Mouse (Mus musculus) left cerebral cortex, postnatal 10 days (tissue): ENCODE measurements around the gene Aldh1a2. TPM values are rescaled to one million over a fixed set of nuclear protein-coding genes. Genes with fewer than 3 reads are reported as not detected.

Source experiments
- DNase-seq, 2 experiments: peaks; one replicate each; pipeline ENCODE4 v3.0.0; 2021 to 2022; ENCODE audit warnings: low spot score in 2 of 2, mixed read lengths in 1 of 2; ENCODE audit errors: extremely low spot score in 1 of 2
- intact Hi-C: fragments of 180-260 bp; cut with DNase I; formaldehyde crosslinking; loops from one replicate; pipeline ENCODE4 v1.15.1; 2025
- total RNA-seq, 2 experiments: library from RNA; stranded (reverse); gene quantifications; 2 replicates each; pipeline ENCODE4 v1.2.3; 2021

Aldh1a2 gene
- total RNA-seq, 2 experiments from 2014 or later, result 6.1 to 8.8 TPM

DNA sequence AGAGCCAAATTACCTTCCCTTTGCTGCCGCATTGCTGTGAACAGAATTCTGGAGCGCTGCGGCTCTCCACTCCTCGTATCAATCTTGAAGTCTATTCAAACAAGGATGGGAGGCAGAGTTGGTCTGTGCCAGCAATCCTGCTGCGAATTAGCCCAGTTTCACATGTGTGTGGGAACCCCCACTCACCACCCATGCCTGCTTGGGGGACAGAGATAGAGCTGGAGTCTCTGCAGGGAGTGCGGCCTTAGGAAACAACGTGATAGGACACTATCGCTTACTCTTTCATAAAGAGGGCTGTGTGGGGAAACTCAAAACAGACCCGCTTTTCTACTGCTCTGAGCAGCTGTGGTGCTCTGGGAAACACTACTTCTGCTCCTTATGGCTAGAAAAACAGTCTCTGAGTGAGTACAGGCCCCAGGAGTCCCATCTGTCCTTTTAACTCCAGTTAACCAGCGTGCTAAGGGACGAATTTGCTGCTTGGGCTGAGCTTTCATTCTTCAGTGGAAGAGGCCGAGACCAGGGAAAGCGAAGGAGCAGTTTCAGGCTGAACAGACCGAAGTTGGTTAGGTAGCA is 60.6 kb downstream of the Aldh1a2 start:
- DNase-seq, result peak; percentile 9 to 78
- intact Hi-C loops, result no loop called here

DNA sequence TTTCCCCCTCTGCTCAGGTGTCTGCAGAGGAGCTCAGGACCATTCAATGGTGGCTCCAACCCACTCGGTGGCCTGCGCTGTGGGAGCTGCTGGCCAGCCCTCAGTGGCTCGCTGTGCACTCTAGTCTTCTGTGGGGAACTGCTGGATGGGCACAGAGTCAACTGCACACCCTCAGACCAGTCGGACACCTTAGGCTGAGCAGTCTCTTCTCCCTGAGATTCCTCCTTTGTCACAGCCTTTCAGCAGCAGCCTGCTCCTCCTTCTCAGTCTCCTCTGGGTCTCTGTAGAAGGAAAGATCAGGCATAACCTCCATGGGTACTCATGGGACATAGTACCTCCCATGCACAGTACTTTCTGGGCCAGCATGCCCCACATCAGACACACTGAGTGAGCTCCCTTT is 63.2 kb downstream of the Aldh1a2 start:
- no peak for DNase-seq
- intact Hi-C loops, result no loop called here

DNA sequence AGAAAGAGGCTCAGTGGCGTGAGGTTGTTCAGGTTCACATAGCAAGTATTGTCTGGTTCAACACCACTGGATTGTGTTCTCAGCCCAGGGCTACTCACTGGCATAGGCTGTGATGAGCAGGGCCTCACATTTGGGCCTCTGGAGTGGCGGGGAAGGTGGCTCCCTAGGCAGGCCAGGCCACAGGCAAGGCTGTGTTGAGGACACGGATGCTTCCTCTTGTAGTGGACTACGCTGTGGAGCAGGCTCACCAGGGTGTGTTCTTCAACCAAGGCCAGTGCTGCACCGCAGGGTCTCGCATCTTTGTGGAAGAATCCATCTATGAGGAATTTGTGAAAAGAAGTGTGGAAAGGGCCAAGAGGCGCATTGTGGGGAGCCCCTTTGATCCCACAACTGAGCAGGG is 67.6 kb downstream of the Aldh1a2 start:
- intact Hi-C loops, result no loop called here
- no peak for DNase-seq

DNA sequence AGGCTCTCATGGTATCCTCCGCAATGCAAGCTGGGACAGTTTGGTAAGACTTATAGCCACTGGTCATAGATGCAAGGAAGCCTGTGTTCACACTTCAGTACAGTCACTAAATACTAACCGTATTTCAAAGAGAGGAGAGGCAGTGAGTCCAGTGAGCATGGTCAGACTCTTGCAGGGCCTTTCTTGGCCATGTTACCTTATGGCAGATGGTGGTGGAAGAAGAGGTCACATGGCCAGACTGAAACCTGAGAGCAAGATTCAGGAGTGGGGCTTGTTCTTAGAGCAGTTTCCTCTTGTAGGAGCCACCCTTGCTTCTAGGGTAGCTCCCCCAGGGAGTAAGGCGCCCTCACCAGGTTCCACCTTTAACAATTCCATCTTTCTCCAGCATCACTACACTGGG is 69.6 kb downstream of the Aldh1a2 start:
- intact Hi-C loops, result no loop called here
- DNase-seq, result no peak

DNA sequence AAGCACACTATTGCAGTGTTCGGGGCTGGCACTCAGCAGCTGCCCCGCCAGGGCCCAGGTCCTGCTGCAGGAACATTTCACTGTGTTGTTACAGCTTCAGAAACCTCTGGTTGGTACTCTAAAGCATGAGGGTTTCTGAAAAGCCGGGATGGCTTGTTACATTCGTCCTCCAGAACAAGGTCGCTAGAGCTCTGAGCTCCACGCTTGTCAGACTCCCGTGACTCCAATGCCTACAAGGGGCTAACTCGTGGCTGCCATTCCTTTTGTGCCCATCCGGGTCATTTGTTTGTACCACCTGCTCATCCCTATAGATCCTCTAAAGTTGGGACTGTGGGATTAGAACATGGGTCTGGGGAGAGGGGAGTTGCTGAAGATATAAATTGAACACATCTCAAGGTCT is 70.8 kb downstream of the Aldh1a2 start:
- DNase-seq, result no peak
- intact Hi-C loops, result no loop called here

DNA sequence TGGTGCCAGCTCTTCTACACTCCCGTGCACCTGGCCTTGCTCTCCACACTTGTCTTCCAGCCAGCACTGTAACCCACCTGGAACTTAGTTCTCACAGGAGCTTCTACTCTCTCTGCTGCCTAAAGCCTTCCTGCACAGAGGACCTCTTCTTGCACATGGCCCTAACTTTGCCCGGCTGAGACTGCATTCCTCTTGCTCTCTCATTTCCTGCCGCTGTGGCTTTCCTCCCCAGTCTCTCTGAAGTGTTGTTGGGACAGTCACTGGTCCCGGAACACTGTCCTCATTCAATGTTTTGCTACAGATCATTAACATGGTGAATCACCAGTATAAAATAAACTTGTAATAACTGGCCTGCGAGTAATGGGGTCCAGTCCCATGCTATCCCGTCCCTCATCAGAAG is 73.1 kb downstream of the Aldh1a2 start:
- no peak for DNase-seq
- intact Hi-C loops, result no loop called here

DNA sequence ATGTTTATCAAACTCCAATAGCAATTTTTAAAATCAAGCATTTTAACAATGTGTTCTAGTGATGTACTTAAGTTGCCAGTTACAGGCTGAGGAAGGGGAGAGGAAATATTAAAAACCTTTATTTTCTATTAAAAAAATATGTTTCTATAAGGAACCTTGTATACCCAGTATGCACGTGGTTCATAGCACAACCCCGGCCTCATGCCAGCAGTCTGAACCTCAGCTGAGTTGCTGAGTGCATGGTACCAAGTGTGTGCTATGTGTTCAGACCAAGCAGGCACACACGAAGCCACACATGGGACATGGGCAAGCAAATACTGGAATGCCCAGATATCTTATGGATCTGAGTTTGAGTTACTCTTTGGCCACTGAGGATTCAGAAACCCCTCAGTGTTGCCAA is 74.2 kb downstream of the Aldh1a2 start:
- no peak for DNase-seq
- intact Hi-C loops, result no loop called here

DNA sequence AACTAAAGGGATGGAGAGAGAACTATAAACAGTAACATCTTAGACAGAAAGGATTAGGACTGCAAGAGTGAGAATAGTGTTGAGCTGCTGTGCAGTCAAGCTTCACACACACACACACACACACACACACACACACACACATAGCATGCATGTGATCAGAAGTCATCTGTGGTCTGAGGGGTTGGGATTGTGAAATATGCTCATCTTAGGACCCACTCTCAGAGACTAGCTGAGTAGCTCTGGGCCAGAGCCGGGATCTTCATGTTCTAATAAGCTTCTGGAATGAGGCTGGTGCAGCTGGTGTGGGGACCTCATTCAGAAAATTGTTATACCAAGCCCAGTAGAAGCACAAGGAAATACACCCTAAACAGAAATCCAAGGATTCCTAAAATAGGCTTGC is 75.1 kb downstream of the Aldh1a2 start:
- intact Hi-C loops, result no loop called here
- no peak for DNase-seq

DNA sequence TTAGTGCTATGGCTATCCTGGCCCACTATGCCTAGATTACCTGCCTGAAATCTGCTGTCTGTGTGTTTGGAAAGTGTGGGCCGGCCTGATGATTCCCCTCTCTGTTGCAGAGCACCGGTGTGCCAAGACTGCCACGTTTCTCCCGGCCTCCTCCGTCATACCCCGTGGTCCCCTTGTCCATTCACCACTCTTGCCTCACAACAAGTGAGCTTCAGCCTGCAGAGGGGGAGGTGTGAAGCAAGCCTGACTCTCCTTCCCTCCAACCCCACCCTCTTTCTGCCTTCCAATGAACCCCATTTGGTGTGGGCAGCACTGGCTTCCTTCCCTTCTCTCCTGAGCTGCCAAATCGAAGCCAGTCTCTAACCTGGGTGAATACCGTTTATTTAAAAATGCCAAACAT is 79.9 kb downstream of the Aldh1a2 start:
- no peak for DNase-seq
- intact Hi-C loops, result no loop called here

DNA sequence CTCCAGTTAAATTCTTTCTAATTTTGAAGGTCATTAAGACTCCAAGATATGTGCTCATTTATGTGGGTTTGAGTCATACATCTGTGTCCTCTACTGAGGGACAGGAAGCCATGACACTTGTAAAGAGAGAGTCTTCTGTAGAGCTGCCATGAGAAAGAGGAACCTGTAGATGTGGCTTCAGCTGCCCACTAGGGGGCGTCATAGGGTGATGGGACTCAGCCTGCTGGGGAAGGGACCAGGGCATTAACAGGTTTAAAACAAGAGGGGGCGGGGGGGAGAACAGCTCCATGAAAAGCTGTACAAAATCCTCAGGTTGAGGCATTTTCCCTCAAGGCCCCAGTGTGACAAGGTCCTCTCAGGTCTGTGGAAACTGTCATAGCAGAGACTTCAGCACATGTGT is 88.0 kb downstream of the Aldh1a2 start:
- intact Hi-C loops, result no loop called here

DNA sequence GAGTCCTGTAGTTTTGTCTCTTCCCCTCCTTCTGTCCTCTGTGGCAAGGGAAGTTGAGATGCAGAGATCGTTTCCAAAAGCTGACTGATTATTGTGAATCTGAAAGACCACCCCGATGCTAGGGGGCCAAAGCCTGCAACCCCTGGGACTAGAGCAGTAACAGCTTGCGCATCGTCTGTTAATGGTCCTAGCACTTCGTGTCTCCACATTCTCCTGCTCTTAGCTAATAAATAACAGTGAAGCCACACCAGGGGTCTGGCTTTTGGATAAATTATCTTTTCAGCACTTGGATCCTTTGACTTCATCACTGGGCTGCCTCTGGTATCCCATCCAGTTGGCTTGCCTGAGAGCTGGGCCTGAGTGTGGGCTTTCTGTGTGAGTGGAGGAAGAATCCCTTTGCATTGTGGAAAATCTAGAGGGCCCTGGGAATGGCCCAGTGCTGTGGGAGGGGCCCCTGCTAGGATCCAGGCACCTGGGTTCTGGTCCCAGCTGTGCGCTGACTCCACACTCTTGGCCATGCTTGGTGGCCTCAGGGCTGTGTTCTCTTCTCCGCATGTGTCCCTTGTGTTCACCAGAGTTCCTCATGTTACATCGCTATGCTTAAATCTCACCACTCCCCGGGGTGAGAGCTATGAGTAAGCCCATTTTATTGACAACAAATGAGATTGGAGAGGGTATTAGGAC is 91.7 kb downstream of the Aldh1a2 start:
- intact Hi-C loops, result no loop called here

More for the DNA sequence above, 88.0 kb downstream of the Aldh1a2 start:
- no peak for DNase-seq

DNA sequence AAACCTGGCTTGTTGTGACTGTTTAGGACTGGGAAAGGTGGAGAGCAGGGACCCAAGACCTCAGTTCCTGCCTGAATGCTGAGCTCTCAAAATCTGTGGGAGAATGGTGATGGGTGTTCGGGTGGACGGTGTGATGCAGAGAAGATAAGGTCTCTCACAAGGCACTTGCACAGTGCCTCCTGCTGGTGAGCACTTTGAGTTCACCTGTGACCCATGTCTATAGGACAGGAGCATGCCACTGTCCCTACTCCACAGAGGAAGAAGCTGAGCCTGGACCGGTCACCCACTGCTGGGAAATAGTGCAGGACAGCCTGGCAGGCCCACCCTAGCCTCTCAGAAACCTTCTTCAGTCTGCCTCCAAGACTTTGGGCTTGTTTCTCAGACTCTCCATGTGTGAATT is 100.4 kb downstream of the Aldh1a2 start:
- no peak for DNase-seq
- intact Hi-C loops, result no loop called here

More for the DNA sequence above, 91.7 kb downstream of the Aldh1a2 start:
- no peak for DNase-seq

DNA sequence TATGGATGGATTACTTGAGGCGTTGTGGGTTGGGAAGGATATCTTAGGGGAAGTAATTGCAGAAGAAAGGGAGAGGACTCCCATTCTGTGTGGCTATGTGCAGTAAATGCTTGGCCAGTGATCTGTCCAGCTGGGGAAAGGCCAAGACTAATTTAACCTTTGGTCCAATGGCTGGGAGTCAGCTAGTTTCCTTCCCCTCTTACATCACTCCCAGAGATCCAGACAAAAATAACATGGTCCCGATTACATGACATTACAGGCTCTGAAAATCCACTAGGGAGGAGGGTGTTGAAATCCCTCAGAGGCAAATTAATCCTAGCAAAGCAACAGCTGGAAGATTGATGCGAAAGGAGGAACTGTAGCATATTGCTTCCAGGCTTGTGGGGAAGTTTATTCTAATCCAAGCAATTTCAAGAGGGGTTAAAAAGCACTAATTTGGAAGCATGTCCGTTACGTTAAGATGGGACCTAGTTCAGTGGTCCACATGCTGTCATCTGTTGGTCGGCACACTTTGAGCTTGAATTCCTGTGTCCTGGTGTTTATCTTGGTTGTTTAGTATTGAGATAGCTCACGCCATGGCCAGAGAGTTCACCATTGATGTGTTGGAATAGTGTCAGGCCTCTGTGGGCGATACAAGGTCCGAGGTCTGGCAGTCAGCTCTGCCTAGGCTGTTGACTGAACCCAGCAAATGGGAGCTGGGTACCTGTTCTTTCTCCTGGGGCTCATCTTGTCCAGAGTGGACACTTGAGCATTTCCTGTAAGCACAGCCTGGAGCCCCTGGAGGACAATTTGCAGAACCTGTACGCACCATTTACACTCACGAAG is 101.7 kb downstream of the Aldh1a2 start:
- no peak for DNase-seq
- intact Hi-C loops, result no loop called here

DNA sequence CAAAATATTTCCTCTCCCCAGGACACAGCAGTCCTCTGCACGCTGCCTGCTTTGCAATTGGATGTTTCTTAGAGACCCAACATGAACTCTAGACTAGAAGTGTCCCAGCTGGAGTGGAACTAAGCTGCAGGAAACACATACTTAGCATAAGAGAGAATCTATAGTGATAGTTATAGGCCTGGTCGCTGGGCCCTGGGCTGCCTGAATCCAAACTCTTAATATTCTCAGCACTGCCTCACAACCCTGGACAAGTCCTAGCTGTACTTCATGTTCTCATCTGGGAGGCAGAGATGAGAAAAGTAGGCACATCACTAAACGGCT is 102.3 kb downstream of the Aldh1a2 start:
- intact Hi-C loops, result no loop called here
- no peak for DNase-seq

DNA sequence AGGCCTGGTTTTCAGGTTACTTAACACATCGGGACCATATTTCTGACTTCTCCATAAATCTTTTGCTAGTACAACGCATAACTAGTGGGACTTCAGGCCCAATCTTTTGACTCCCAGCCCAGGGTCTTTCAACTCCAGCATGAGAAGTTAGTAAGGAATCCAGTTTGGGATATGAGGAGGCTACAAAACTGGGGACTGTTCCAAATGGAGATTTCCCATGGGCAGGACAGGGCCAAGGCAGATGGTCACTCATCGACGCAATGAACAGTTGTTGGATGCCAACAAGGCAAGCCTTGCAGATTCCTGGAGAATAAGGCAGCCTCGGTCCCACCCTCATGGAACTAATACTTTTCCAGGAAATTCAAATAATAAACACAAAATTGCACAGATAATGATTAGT is 104.2 kb downstream of the Aldh1a2 start:
- DNase-seq, result no peak

DNA sequence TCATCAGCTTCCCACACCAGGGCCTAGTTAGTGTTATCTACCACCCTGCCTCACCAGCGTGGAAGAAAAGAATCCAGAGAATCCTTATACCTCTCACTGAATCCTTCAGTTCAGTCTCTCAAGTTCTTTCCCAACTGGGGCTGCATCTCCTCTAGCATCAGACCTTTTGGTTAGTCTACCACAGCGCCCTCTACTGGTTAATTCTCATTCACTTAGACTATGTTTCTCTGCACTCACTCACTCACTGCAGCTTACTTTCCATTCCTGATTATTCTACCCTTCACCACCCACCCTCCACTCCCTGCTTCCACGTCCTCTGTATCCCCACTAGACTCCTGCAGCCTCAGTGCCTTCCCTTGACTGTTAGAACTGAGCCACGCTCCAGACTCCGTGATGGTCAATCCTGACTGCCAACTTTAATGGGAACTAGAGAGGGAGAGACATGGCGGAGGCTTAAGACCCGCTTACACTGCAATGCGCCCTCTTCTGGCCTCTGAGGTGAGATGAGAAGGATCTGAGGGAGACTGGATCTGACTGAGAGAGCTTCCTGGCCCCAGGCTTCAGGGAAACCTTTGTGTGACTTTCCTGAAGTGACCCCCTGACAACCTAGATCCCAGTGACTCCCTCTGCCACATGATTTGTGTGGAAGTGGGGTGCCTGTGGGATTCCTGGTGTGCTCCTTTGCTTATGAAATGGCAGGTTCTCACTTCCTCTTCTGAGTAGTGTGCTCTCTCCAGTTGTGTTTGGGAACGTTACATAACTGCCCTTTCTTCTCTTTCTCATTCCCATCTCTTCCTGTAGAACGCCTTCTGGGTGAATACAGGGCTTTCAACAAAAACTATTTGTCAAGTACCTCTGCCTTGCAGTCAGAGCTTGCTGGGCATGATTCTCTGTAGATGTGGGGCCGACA is 104.9 kb downstream of the Aldh1a2 start:
- intact Hi-C loops, result no loop called here
- no peak for DNase-seq

More for the DNA sequence above, 104.2 kb downstream of the Aldh1a2 start:
- intact Hi-C loops, result no loop called here

DNA sequence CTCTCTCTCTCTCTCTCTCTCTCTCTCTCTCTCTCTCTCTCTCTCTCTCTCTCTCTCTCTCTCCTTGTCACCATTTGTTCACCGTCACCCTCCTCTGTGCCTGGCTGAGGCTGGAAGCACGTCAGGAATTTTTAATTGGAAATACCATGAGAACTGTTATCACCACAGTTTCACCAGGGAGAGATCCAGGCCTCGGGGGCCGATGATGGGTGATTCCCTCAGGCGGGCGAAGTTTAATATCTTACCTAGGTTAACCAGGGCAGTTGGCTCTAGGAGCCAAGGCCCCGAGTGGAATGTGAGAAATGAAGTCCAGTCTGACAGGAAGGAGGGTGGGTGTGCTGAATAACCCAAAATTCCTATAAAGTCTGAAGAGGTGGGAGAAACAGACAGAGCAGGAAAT is 105.8 kb downstream of the Aldh1a2 start:
- intact Hi-C loops, result no loop called here
- no peak for DNase-seq

DNA sequence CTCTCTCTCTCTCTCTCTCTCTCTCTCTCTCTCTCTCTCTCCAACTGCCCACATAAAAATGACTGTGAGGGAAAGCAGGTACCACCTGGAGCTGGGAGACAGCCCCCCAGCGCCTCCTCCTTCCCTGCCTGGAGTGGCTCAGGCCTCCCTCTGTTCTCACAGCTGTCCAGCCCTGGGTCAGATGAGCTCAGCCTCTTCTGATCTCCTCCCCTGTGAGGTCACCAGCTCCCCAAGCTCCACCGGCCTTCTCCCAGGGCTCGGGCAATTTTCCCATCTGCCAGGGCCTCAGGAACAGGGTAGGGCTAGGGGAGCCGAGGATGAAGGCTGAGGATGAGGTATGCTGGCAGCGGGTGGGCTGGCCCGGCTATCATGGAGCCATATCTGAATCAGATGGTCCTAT is 106.3 kb downstream of the Aldh1a2 start:
- intact Hi-C loops, result no loop called here
- DNase-seq, result peak in 1 of 2 experiments; percentile 45

DNA sequence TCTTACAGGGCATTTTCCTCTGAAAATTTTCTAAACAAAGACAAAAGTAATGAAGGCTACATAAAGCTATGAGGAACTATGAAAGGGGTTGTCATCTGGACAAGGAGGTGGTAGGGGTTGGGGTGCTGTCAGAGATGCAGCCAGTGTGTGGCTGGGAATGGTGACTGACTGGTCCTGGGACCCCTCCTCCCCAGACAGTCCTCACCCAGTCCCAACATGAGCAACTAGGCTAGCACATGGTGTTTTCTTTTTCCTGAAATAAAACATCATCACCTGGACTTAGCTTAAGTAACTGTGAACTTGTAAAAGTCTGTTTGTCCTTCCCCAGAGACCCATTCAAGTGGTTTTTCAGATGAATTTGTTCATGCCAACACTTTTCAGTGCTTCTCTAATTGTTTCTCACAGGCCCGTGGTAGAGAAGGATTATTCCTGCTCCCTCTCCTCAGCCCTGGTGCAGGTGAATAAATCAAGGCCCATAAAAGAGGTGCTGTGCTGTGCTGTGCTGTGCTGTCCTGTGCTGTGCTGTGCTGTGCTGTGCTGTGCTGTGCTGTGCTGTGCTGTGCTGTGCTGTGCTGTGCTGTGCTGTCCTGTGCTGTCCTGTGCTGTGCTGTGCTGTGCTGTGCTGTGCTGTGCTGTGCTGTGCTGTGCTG is 107.8 kb downstream of the Aldh1a2 start:
- DNase-seq, result no peak
- intact Hi-C loops, result no loop called here
